Mouse (Mus musculus) heart, postnatal 10 days (tissue): ENCODE measurements around the gene Eno2. TPM values are rescaled to one million over a fixed set of nuclear protein-coding genes. Genes with fewer than 3 reads are reported as not detected.
"Not testable (repeated sequence)": the region's sequence is repeated elsewhere in the genome, so short reads cannot be mapped to it uniquely, and the experiment has no call there.

Experiments
- DNase-seq, 2 experiments: peaks; one replicate each; pipeline ENCODE4 v3.0.0; 2021
- intact Hi-C: fragments of 180-260 bp; cut with DNase I; formaldehyde crosslinking; loops from one replicate; pipeline ENCODE4 v1.15.1; 2025
- total RNA-seq, 2 experiments: library from RNA; stranded (reverse); gene quantifications; 2 replicates each; pipeline ENCODE4 v1.2.3; 2021

Eno2 gene
- 1 to 10 TPM; 3.4 to 3.7 TPM for total RNA-seq

GRCm38 (mm10) chr6:124769101-124769765 lies at the start of gene Eno2:
TSS of gene Eno2 (minus strand) at chr6:124769673.
- peak; percentile 36 to 38 for DNase-seq
- intact Hi-C loops, result no loop called here

- no peak for DNase-seq
- intact Hi-C loops, result no loop called here
Observed at GRCm38 (mm10) chr6:124817971-124818370, 48.5 kb upstream of the Eno2 start.

- intact Hi-C loops, result no loop called here
- DNase-seq, result no peak
Observed at GRCm38 (mm10) chr6:124817563-124817962, 48.1 kb upstream of the Eno2 start.

GRCm38 (mm10) chr6:124817125-124817524 lies 47.7 kb upstream of the Eno2 start:
- no peak for DNase-seq
- intact Hi-C loops, result no loop called here

GRCm38 (mm10) chr6:124816611-124817010 lies 47.1 kb upstream of the Eno2 start:
- intact Hi-C loops, result no loop called here
- no peak for DNase-seq

GRCm38 (mm10) chr6:124814858-124815774 lies 45.6 kb upstream of the Eno2 start:
- DNase-seq, result no peak
- intact Hi-C loops, result loop anchor here (1.0 kb wide), 1 partner anchor 13 kb away; no protein-coding TSS in a partner anchor

- intact Hi-C loops, result loop anchor here (1.0 kb wide), 1 partner anchor 14 kb away; no protein-coding TSS in a partner anchor
- no peak for DNase-seq
Observed at GRCm38 (mm10) chr6:124814448-124814847, 45.0 kb upstream of the Eno2 start.

GRCm38 (mm10) chr6:124813933-124814332 lies 44.5 kb upstream of the Eno2 start, which contains the start of gene Tpi1:
TSS of gene Tpi1 (minus strand) at chr6:124814296.
- intact Hi-C loops, result loop anchor here (1.0 kb wide), 1 partner anchor 14 kb away; no protein-coding TSS in a partner anchor
- DNase-seq, result peak; percentile 93 to 95

- intact Hi-C loops, result no loop called here
Observed at GRCm38 (mm10) chr6:124813496-124813895, 44.0 kb upstream of the Eno2 start.

GRCm38 (mm10) chr6:124812848-124813247 lies 43.4 kb upstream of the Eno2 start:
- DNase-seq, result peak in 1 of 2 experiments; percentile 26
- intact Hi-C loops, result no loop called here

More at GRCm38 (mm10) chr6:124813496-124813895, 44.0 kb upstream of the Eno2 start:
- DNase-seq, result peak; percentile 79

- DNase-seq, result no peak
- intact Hi-C loops, result no loop called here
Observed at GRCm38 (mm10) chr6:124811701-124812560, 42.5 kb upstream of the Eno2 start.

- no peak for DNase-seq
- intact Hi-C loops, result no loop called here
Observed at GRCm38 (mm10) chr6:124811403-124811665, 41.9 kb upstream of the Eno2 start.

- intact Hi-C loops, DNase-seq: not testable (repeated sequence)
Observed at GRCm38 (mm10) chr6:124810566-124811402, 41.3 kb upstream of the Eno2 start.

- intact Hi-C loops, result loop anchor here (5.0 kb wide), 1 partner anchor 53 kb away; the partner anchor contains the start of genes Atn1 and Gm45234
- no peak for DNase-seq
Observed at GRCm38 (mm10) chr6:124809775-124810538, 40.5 kb upstream of the Eno2 start.

- peak; percentile 87 to 90 for DNase-seq
- intact Hi-C loops, result loop anchor here (5.0 kb wide), 1 partner anchor 52 kb away; the partner anchor contains the start of genes Atn1 and Gm45234
Observed at GRCm38 (mm10) chr6:124809052-124809774, 39.7 kb upstream of the Eno2 start.

- intact Hi-C loops, result loop anchor here (5.0 kb wide), 1 partner anchor 51 kb away; the partner anchor contains the start of genes Atn1 and Gm45234
- peak; percentile 83 to 85 for DNase-seq
Observed at GRCm38 (mm10) chr6:124808358-124809012, 39.0 kb upstream of the Eno2 start, which contains the start of gene Spsb2. TSS of gene Spsb2 (plus strand) at chr6:124808661.

GRCm38 (mm10) chr6:124807986-124808357 lies 38.5 kb upstream of the Eno2 start:
- intact Hi-C loops, result loop anchor here (5.0 kb wide), 1 partner anchor 51 kb away; the partner anchor contains the start of genes Atn1 and Gm45234
- no peak for DNase-seq
